Mouse (Mus musculus): Measurements from ENCODE around the gene Calm2. TPM values are rescaled to one million over a fixed set of nuclear protein-coding genes. Genes with fewer than 3 reads are reported as not detected.

Calm2 gene
- polyA plus RNA-seq (2014; fragmentation: Nextera tagmentation; extraction: Ambion mirVana): 951 and 1,023 TPM in 2 replicates

DNA sequence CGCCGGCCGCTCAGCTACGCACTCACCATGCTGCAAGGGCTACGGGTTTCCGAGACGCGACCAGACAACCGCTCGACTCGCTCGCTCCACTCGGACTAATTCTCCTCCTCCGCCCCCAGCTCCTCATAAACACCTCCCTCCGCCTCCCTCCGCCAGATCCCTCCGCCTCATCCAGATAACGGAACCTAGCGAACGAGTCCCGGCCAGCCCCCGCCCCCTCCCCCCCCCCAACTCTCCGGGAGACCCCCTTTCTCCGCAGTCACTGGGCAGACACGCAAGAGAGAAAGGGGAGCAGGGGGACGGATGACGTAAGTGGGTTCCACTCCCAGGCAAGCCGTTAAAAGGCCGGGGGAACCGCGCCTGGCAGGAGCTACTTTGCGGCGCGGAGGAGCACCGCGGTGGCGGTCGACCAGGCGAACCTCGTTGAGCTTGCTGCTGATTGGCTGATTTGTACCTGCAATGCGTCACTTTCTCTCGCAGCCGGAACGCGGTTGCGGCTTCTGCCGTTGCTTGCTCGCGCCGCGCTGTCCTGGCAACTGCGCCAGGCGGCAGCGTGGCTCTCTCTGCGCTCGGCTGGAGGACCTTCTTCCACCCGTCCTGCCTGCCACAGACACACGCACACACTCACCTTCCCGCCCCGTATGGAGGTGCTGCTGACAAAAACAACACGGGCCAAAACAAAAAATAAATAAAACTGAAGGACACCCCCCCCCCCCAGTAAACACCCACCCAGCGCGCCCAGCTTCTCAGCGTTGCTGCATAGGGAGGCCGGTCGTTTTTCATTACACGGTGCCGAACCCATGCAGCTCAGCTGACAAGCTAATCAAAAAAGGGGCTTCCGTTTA, at the start of gene Calm2:
Gene Calm2 (minus strand): TSS at position 169 of the 845 bp plus-strand sequence.
- H3K27ac ChIP-seq (ENCODE audit: low read length): peak within 1 kb of the TSS; percentile 98
- peak within 1 kb of the TSS; percentile 60 for H3K4me2 ChIP-seq (replicated peaks; ENCODE audit: low read depth, low read length)
- H3K4me1 ChIP-seq (ENCODE audit: control insufficient read depth, insufficient read depth, low read length): peaks cover 16% of the 10 kb centered on the region
- peak within 1 kb of the TSS; percentile 95 for H3K9ac ChIP-seq (replicated peaks; ENCODE audit: low read depth, low read length)
- WGBS: under 1% methylated on average over 65 of the region's 69 CpGs
- H3K4me3 ChIP-seq (ENCODE audit: low read depth, low read length): peak within 1 kb of the TSS; percentile 90
- H3K9me3 ChIP-seq (ENCODE audit: control insufficient read depth, low read depth, low read length): no peaks in the 10 kb centered on the region
- H3K27me3 ChIP-seq (ENCODE audit: control insufficient read depth, insufficient read depth, low read length): no peaks in the 10 kb centered on the region
- peak; percentile 91 for ATAC-seq (ENCODE audit: insufficient number of reproducible peaks, insufficient read depth, low FRiP score, low read depth)
- H3K36me3 ChIP-seq (ENCODE audit: control insufficient read depth, insufficient read depth, low read length): peaks cover under 1% of the 10 kb centered on the region; the same call in 1 of the 2 replicates

DNA sequence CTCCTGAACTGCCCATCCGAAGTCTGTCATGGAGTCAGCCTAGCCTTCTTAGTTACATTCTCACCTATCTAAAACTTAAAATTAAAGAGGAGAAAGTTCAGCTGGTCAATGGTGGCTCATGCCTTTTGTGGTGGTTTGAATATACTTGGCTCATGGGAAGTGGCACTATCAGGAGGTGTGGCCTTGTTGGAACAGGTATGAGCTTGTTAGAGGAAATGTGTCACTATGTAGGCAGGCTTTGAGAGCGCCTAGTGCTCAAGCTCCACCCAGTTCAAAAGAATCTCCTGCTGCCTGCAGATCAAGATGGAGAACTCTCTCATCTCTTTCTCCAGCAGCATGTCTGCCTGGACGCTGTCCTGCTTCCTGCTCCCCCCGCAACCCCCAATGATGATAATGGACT, 48.8 kb upstream of the Calm2 start:
- Histone ChIP-seq H3K4me1 (ENCODE audit: control insufficient read depth, insufficient read depth, low read length) (no peaks in the 10 kb centered on the region), H3K9me3 (ENCODE audit: control insufficient read depth, low read depth, low read length) (no peaks in the 10 kb centered on the region), H3K4me3 (ENCODE audit: low read depth, low read length) (no peak overlapping the region), H3K27me3 (ENCODE audit: control insufficient read depth, insufficient read depth, low read length) (no peaks in the 10 kb centered on the region), H3K36me3 (ENCODE audit: control insufficient read depth, insufficient read depth, low read length) (no peaks in the 10 kb centered on the region), H3K4me2 (replicated peaks; ENCODE audit: low read depth, low read length) (no peak overlapping the region), H3K27ac (ENCODE audit: low read length) (no peak overlapping the region), H3K9ac (replicated peaks; ENCODE audit: low read depth, low read length) (no peak overlapping the region)
- 88% methylated on average over 4 of the region's 4 CpGs for WGBS
- no peak for ATAC-seq (ENCODE audit: insufficient number of reproducible peaks, insufficient read depth, low FRiP score, low read depth)

DNA sequence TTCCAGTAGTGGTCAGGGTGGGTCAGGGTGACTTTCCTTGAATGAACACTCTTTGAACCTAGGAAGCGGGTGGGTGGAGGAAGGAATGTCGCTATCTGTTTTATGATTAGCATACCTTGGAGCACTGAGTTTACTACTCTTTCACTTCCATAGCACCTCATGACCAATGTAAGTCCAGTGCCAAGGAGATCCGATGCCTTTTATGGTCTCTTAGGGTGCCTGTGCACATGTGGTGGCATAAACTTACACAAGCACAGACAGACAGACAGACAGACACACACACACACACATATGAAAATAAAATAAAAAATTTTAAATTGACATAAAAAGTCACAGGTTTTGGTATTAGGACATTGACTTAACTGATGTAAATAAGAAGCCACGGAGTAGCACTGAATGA, 47.6 kb upstream of the Calm2 start:
- Histone ChIP-seq H3K4me2 (replicated peaks; ENCODE audit: low read depth, low read length) (no peak overlapping the region), H3K27me3 (ENCODE audit: control insufficient read depth, insufficient read depth, low read length) (no peaks in the 10 kb centered on the region), H3K36me3 (ENCODE audit: control insufficient read depth, insufficient read depth, low read length) (no peaks in the 10 kb centered on the region), H3K9ac (replicated peaks; ENCODE audit: low read depth, low read length) (no peak overlapping the region), H3K4me3 (ENCODE audit: low read depth, low read length) (no peak overlapping the region), H3K4me1 (ENCODE audit: control insufficient read depth, insufficient read depth, low read length) (no peaks in the 10 kb centered on the region), H3K9me3 (ENCODE audit: control insufficient read depth, low read depth, low read length) (no peaks in the 10 kb centered on the region), H3K27ac (ENCODE audit: low read length) (no peak overlapping the region)
- no peak for ATAC-seq (ENCODE audit: insufficient number of reproducible peaks, insufficient read depth, low FRiP score, low read depth)
- WGBS: 88% methylated on average over 4 of the region's 4 CpGs

DNA sequence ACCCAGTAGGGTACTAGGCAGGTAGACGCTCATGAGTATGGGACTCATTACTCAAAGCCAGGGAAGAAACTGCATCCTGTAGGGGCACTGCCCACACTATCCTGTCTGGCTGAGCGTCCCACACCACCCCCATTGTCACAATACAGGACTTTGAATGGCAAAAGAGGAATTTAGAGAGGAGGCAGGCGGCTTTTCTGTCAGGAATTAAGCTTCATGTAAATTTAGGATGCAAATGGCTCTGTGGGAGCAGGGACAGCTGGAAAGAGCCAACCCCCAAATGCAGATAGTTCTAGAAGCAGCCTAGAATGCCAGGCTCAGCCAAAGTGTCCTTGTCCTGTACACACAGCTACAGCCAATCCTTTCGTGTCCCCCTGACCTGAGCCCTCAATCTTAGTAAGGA, 45.6 kb upstream of the Calm2 start:
- Histone ChIP-seq H3K9me3 (ENCODE audit: control insufficient read depth, low read depth, low read length) (no peaks in the 10 kb centered on the region), H3K27me3 (ENCODE audit: control insufficient read depth, insufficient read depth, low read length) (no peaks in the 10 kb centered on the region), H3K4me1 (ENCODE audit: control insufficient read depth, insufficient read depth, low read length) (no peaks in the 10 kb centered on the region), H3K9ac (replicated peaks; ENCODE audit: low read depth, low read length) (no peak overlapping the region), H3K36me3 (ENCODE audit: control insufficient read depth, insufficient read depth, low read length) (no peaks in the 10 kb centered on the region), H3K27ac (ENCODE audit: low read length) (no peak overlapping the region), H3K4me3 (ENCODE audit: low read depth, low read length) (no peak overlapping the region), H3K4me2 (replicated peaks; ENCODE audit: low read depth, low read length) (no peak overlapping the region)
- ATAC-seq (ENCODE audit: insufficient number of reproducible peaks, insufficient read depth, low FRiP score, low read depth): no peak
- WGBS: 57% methylated on average over 4 of the region's 4 CpGs

DNA sequence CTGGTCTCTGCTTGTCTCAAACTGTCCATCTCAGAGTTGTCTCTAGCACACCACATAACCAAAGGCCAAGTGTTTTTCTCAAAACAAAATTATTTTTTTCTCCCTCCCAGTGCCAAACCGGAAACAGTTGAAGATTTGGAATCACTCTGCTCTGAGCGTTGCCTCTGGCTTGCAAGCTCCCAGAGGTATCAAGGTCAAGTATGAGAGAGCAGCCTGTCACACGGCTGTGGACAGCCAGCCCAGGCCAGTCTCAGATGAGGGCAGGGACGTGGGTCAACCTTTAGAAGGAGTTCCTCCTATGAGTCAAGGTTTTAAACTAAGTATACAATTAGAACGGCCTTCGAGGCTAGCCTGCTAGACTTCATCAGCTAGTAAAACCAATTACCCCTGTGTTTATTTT, 43.6 kb upstream of the Calm2 start:
- no peaks in the 10 kb centered on the region for H3K9me3 ChIP-seq (ENCODE audit: control insufficient read depth, low read depth, low read length)
- WGBS: 35% methylated on average over 6 of the region's 6 CpGs

DNA sequence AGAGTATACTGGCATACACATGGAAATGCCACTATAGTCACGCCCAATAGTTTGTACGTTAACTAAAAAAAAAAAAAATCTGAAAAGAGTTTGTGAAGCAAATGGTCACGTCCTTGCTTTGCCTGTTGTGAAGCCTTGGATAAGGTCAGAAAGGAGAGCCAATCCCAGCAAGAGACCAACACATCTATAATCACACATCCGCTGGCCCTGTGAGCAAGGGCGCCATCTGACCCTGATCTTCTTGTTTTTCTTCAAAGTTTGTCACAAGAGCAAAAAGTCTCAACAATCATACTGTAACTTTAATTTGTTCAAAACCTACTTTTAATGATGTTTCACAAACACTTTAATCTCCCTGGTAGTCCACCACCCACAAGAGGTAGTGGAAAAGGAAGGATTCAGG, 39.0 kb upstream of the Calm2 start:
- Histone ChIP-seq H3K4me3 (ENCODE audit: low read depth, low read length) (no peak overlapping the region), H3K9ac (replicated peaks; ENCODE audit: low read depth, low read length) (no peak overlapping the region), H3K27ac (ENCODE audit: low read length) (no peak overlapping the region), H3K36me3 (ENCODE audit: control insufficient read depth, insufficient read depth, low read length) (no peaks in the 10 kb centered on the region), H3K4me1 (ENCODE audit: control insufficient read depth, insufficient read depth, low read length) (no peaks in the 10 kb centered on the region; the same call in 1 of the 2 replicates), H3K9me3 (ENCODE audit: control insufficient read depth, low read depth, low read length) (no peaks in the 10 kb centered on the region), H3K27me3 (ENCODE audit: control insufficient read depth, insufficient read depth, low read length) (no peaks in the 10 kb centered on the region), H3K4me2 (replicated peaks; ENCODE audit: low read depth, low read length) (no peak overlapping the region)
- WGBS: 95% methylated on average over 5 of the region's 5 CpGs
- no peak for ATAC-seq (ENCODE audit: insufficient number of reproducible peaks, insufficient read depth, low FRiP score, low read depth)

More for the DNA sequence above, 43.6 kb upstream of the Calm2 start:
- H3K27ac ChIP-seq (ENCODE audit: low read length): no peak overlapping the region
- H3K9ac ChIP-seq (replicated peaks; ENCODE audit: low read depth, low read length): no peak overlapping the region
- H3K4me3 ChIP-seq (ENCODE audit: low read depth, low read length): no peak overlapping the region
- H3K4me2 ChIP-seq (replicated peaks; ENCODE audit: low read depth, low read length): no peak overlapping the region
- H3K36me3 ChIP-seq (ENCODE audit: control insufficient read depth, insufficient read depth, low read length): no peaks in the 10 kb centered on the region
- H3K27me3 ChIP-seq (ENCODE audit: control insufficient read depth, insufficient read depth, low read length): no peaks in the 10 kb centered on the region
- H3K4me1 ChIP-seq (ENCODE audit: control insufficient read depth, insufficient read depth, low read length): no peaks in the 10 kb centered on the region
- ATAC-seq (ENCODE audit: insufficient number of reproducible peaks, insufficient read depth, low FRiP score, low read depth): no peak; the same call in 1 of the 2 replicates

DNA sequence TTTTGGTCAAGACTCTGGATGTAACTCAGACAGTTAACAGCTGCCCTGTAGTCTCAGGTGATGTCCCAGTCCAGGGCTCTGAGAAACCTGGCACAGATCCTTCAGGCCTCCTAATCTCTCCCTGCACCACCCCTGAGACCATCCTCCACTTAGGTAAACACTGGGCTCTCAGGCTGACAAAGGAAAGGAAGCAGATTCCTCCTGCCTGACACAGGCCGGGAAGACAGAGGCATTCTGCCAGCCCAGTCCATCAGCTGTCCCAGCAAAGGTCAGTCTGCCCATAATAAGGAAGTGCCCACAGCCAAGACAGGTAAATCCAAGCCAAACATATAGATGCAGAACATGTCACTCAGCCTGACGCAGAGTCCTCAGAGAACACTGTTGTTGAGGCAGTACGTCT, 36.1 kb upstream of the Calm2 start:
- 46% methylated on average over 3 of the region's 3 CpGs for WGBS
- no peak; the same call in 1 of the 2 replicates for ATAC-seq (ENCODE audit: insufficient number of reproducible peaks, insufficient read depth, low FRiP score, low read depth)

DNA sequence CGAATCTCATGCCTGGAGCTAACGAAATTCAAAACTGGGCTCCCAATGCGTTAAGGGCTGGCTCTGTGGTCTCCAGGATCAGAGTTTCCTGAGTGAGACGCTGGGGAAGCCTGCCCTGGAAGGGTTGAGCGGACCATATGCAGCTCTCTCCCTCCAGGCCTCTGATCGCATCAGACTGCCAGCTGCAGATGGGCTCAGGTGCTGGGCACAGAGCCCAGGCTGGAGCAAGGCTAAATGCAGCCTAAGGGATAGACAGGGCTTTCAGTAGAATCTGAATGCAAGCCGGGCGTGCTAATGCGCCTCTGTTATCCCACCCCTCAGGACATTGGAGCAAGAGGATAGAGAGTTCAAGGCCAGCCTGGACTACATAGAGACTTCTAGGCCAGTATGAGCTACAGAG, 31.8 kb upstream of the Calm2 start:
- Histone ChIP-seq H3K9ac (replicated peaks; ENCODE audit: low read depth, low read length) (no peak overlapping the region), H3K4me3 (ENCODE audit: low read depth, low read length) (no peak overlapping the region), H3K36me3 (ENCODE audit: control insufficient read depth, insufficient read depth, low read length) (no peaks in the 10 kb centered on the region), H3K4me2 (replicated peaks; ENCODE audit: low read depth, low read length) (no peak overlapping the region), H3K27me3 (ENCODE audit: control insufficient read depth, insufficient read depth, low read length) (no peaks in the 10 kb centered on the region), H3K4me1 (ENCODE audit: control insufficient read depth, insufficient read depth, low read length) (peaks cover 15% of the 10 kb centered on the region), H3K27ac (ENCODE audit: low read length) (0 out of 2 replicates have a peak overlapping the region, but pooled peaks have one; percentile 12), H3K9me3 (ENCODE audit: control insufficient read depth, low read depth, low read length) (no peaks in the 10 kb centered on the region)
- ATAC-seq (ENCODE audit: insufficient number of reproducible peaks, insufficient read depth, low FRiP score, low read depth): no peak
- WGBS: 74% methylated on average over 9 of the region's 9 CpGs

More for the DNA sequence above, 36.1 kb upstream of the Calm2 start:
- H3K9ac ChIP-seq (replicated peaks; ENCODE audit: low read depth, low read length): no peak overlapping the region
- no peaks in the 10 kb centered on the region for H3K36me3 ChIP-seq (ENCODE audit: control insufficient read depth, insufficient read depth, low read length)
- H3K4me2 ChIP-seq (replicated peaks; ENCODE audit: low read depth, low read length): no peak overlapping the region
- no peaks in the 10 kb centered on the region; the same call in 1 of the 2 replicates for H3K4me1 ChIP-seq (ENCODE audit: control insufficient read depth, insufficient read depth, low read length)
- H3K27ac ChIP-seq (ENCODE audit: low read length): no peak overlapping the region
- H3K27me3 ChIP-seq (ENCODE audit: control insufficient read depth, insufficient read depth, low read length): no peaks in the 10 kb centered on the region
- H3K9me3 ChIP-seq (ENCODE audit: control insufficient read depth, low read depth, low read length): no peaks in the 10 kb centered on the region
- H3K4me3 ChIP-seq (ENCODE audit: low read depth, low read length): no peak overlapping the region

All from stomach, embryonic 14.5 days (tissue).